Mouse (Mus musculus) liver, postnatal 0 days (tissue): Measurements from ENCODE around the gene Fam234a. TPM values are rescaled to one million over a fixed set of nuclear protein-coding genes. Genes with fewer than 3 reads are reported as not detected.

Source experiments
- ATAC-seq: fragments of 200-750 bp; cut with Nextera tagmentation; 2 replicates; pipeline ENCODE4 v1.8.0; 2017; ENCODE audit warnings: mild to moderate bottlenecking, moderate library complexity
- DNase-seq: peaks from one replicate; pipeline ENCODE4 v3.0.0-alpha.2; 2016
- H3K27ac ChIP-seq: fragments of 300-500 bp; sonication (generic); 2 replicates; pipeline ENCODE4 v1.5.1; 2014; ENCODE audit warnings: antibody characterized with exemption, moderate library complexity, mild to moderate bottlenecking, low read depth
- H3K27me3 ChIP-seq: fragments of 300-500 bp; sonication (generic); 2 replicates; pipeline ENCODE4 v1.6.1; 2014; ENCODE audit warnings: low read length, control low read depth, mixed read lengths; ENCODE audit not compliant: insufficient read depth
- H3K36me3 ChIP-seq: fragments of 300-500 bp; sonication (generic); replicated peaks from 2 replicates; pipeline ENCODE4 v1.6.1; 2014; ENCODE audit warnings: mild to moderate bottlenecking, control low read depth, low read length, moderate library complexity, mixed read lengths; ENCODE audit not compliant: insufficient read depth
- H3K4me1 ChIP-seq: fragments of 300-500 bp; sonication (generic); 2 replicates; pipeline ENCODE4 v1.6.1; 2014; ENCODE audit warnings: antibody characterized with exemption, mild to moderate bottlenecking, control low read depth; ENCODE audit not compliant: insufficient read depth
- H3K4me2 ChIP-seq: fragments of 300-500 bp; sonication (generic); 2 replicates; pipeline ENCODE4 v1.6.1; 2014; ENCODE audit warnings: low read depth, mild to moderate bottlenecking, low read length, moderate library complexity, mixed read lengths
- H3K4me3 ChIP-seq: fragments of 300-500 bp; sonication (generic); 2 replicates; pipeline ENCODE4 v1.5.1; 2014; ENCODE audit warnings: low read depth, low read length
- H3K9ac ChIP-seq: fragments of 300-500 bp; sonication (generic); replicated peaks from 2 replicates; pipeline ENCODE4 v1.6.1; 2014; ENCODE audit warnings: mild to moderate bottlenecking, moderate library complexity
- H3K9me3 ChIP-seq: fragments of 300-500 bp; sonication (generic); 2 replicates; pipeline ENCODE4 v1.6.1; 2016; ENCODE audit warnings: mild to moderate bottlenecking, control low read depth, low read length, mixed read lengths
- CTCF ChIP-seq: sonication (generic); IDR thresholded peaks from 2 replicates; pipeline ENCODE4 v1.5.1; 2016; ENCODE audit warnings: antibody characterized with exemption, low read depth
- EP300 ChIP-seq: IDR thresholded peaks from 2 replicates; pipeline ENCODE4 v1.6.1; 2016; ENCODE audit warnings: antibody characterized with exemption, low read depth, mild to moderate bottlenecking
- WGBS: fragments of 180-500 bp; shearing (Covaris S2); extraction: QIAGEN DNeasy Blood & Tissue Kit; methylation state at CpG from one replicate; pipeline ENCODE4 v1.1.7; 2014; ENCODE audit not compliant: insufficient replicate concordance; 5-methylcytosine and 5-hydroxymethylcytosine counted together
- polyA plus RNA-seq: library from polyadenylated mRNA; unstranded; fragments of >200 nt; fragmentation: Nextera tagmentation; extraction: Ambion mirVana; gene quantifications from 2 replicates; pipeline ENCODE4 v1.2.1, GENCODE M21; 2015

Gene Fam234a
- polyA plus RNA-seq, 1 experiment from 2014 or later: 25.2 TPM

GRCm38 (mm10) chr17:26268851-26269250, 24.8 kb upstream of the Fam234a start:
- 56% methylated on average over 1 of the region's 1 CpGs for WGBS

DNA sequence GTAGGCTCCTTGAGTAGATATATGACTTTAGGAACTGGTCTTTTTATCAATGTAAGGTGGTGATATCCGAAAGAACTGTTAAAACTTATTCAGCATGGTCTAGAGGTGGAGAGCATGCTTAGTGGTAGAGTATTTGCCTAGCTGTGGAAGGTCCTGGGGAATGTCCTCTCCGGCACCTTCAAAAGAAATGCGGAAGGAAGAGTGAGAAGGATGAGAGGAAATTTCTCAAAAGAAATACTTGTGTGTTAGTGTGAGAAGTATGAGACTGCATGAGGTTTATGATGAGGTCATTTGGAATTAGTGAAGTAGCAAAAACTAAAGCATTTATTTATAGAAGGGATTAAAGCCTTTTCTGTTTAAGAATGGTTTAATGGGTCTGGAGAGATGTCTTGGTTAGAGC, 18.3 kb upstream of the Fam234a start:
- H3K9me3 ChIP-seq: no peaks in the 10 kb centered on the region
- H3K27me3 ChIP-seq: no peaks in the 10 kb centered on the region
- 93% methylated on average over 3 of the region's 3 CpGs for WGBS
- peaks cover 67% of the 10 kb centered on the region for H3K36me3 ChIP-seq
- H3K9ac ChIP-seq: no peak overlapping the region
- DNase-seq: no peak
- H3K4me3 ChIP-seq: no peak overlapping the region
- ATAC-seq: no peak
- H3K4me1 ChIP-seq: no peaks in the 10 kb centered on the region
- no peak overlapping the region for H3K4me2 ChIP-seq
- TF ChIP-seq CTCF (no peak), EP300 (no peak)
- H3K27ac ChIP-seq: no peak overlapping the region

More at GRCm38 (mm10) chr17:26268851-26269250, 24.8 kb upstream of the Fam234a start:
- no peaks in the 10 kb centered on the region for H3K4me1 ChIP-seq
- H3K9me3 ChIP-seq: no peaks in the 10 kb centered on the region
- no peaks in the 10 kb centered on the region for H3K27me3 ChIP-seq
- ATAC-seq: no peak; the same call in 1 of the 2 replicates
- DNase-seq: no peak
- H3K4me3 ChIP-seq: no peak overlapping the region
- peaks cover 48% of the 10 kb centered on the region for H3K36me3 ChIP-seq
- TF ChIP-seq EP300 (no peak), CTCF (peak; percentile 55)
- no peak overlapping the region for H3K9ac ChIP-seq
- no peak overlapping the region for H3K27ac ChIP-seq
- H3K4me2 ChIP-seq: no peak overlapping the region

DNA sequence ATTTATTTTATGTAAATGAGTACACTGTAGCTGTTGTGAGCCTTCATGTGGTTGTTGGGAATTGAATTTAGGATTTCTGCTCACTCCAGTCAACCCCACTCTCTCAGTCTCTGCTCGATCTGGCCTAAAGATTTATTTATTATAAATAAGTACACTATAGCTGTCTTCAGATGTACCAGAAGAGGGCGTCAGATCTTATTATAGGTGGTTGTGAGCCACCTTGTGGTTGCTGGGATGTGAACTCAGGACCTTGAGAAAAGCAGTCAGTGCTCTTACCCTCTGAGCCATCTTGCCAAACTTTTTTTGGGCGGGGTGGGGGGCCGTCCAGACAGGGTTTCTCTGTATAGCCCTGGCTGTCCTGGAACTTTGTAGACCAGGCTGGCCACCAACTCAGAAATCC, 17.8 kb upstream of the Fam234a start:
- ATAC-seq (no peak), DNase-seq (no peak)
- Histone ChIP-seq H3K36me3 (peaks cover 67% of the 10 kb centered on the region), H3K4me2 (no peak overlapping the region), H3K9me3 (no peaks in the 10 kb centered on the region), H3K4me1 (no peaks in the 10 kb centered on the region), H3K4me3 (no peak overlapping the region), H3K27me3 (no peaks in the 10 kb centered on the region), H3K9ac (no peak overlapping the region), H3K27ac (no peak overlapping the region)
- TF ChIP-seq EP300 (no peak), CTCF (peak; percentile 56)
- WGBS: 77% methylated on average over 4 of the region's 4 CpGs

DNA sequence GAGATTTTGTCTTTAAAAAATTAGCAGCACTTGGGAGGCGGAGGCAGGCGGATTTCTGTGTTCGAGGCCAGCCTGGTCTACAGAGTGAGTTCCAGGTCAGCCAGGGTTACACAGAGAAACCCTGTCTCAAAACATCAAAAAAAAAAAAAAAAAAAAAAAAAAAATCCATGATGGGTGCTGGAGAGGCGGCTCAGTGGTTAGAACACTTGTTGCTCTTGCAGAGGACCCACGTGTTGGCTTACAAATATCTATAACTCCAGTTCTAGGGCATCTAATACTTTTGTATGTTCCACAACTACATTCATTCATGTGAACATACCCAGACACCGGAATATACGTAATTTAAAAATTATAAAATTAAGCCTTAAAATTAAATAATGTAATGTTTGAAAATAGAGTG, 11.3 kb upstream of the Fam234a start:
- Histone ChIP-seq H3K9ac (no peak overlapping the region), H3K4me2 (no peak overlapping the region), H3K36me3 (peaks cover 46% of the 10 kb centered on the region), H3K27ac (no peak overlapping the region), H3K27me3 (no peaks in the 10 kb centered on the region), H3K4me3 (no peak overlapping the region), H3K9me3 (no peaks in the 10 kb centered on the region), H3K4me1 (peaks cover 13% of the 10 kb centered on the region)
- DNase-seq: no peak
- ATAC-seq: no peak
- TF ChIP-seq CTCF: no peak
- no peak for TF ChIP-seq EP300
- 88% methylated on average over 7 of the region's 7 CpGs for WGBS

DNA sequence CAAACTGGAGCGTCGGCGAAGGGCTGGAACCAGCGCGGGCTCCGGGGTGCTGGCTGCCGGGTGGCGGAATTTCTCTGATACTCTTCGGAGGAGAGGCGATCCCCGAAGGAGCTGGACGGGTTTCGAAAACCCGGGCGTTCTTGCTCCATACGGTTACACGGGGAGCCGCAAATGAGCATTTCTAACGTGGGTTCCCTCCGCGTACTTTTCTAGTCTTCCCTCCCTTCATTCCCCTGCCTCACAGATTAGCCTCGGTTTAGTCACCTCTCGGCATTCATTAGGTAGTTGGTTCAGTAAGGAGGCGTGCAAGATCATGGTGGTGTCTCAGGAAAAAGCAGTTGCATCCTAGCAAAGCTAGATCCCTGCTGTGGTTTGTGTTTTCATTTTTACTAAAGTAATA, 9.4 kb upstream of the Fam234a start:
- Histone ChIP-seq H3K36me3 (peaks cover 29% of the 10 kb centered on the region), H3K27ac (peak overlapping the region; percentile 98), H3K27me3 (no peaks in the 10 kb centered on the region), H3K4me2 (peak overlapping the region; percentile 89), H3K9me3 (no peaks in the 10 kb centered on the region), H3K4me3 (peak overlapping the region; percentile 79), H3K9ac (peak overlapping the region; percentile 97), H3K4me1 (peaks cover 13% of the 10 kb centered on the region)
- ATAC-seq (peak; percentile 21), DNase-seq (no peak)
- no peak for TF ChIP-seq CTCF
- no peak for TF ChIP-seq EP300
- under 1% methylated on average over 24 of the region's 24 CpGs for WGBS

DNA sequence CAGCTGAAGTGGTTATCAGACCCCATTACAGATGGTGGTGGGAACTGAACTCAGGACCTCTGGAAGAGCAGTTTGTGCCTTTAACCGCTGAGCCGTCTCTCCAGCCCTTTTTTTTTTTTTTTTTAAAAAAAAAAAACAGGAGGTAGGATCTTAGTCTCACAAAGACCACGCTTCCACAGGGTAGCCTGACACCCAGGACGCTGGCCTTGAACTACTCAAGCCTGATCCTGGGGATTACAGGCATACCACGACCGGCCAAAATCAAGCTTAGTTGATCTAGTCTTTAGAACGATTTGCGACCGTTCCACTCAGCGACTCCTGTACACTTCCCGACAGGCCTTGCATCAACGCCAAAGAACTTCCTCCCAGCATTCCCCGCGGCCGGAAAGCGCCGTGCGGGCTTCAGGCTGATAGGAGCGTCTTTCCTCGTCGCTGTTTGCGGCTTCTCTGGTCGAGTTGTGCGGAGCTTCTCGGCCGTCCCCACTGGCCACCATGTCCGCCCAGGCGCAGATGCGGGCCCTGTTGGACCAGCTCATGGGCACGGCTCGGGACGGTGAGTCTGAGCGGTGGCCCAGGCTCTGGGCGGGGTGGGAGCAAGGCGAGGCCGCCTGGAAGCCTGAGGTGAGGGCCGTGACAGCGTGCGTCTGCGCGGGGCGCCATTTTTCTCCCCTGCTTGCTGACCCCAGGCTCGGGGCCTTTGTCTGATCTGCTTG, 8.7 kb upstream of the Fam234a start, which contains the start of gene Luc7l:
TSS of gene Luc7l (plus strand) at position 358 of the 713 bp plus-strand sequence.
- under 1% methylated on average over 43 of the region's 43 CpGs for WGBS
- Histone ChIP-seq H3K27ac (peak within 1 kb of the TSS; percentile 98), H3K36me3 (peaks cover 22% of the 10 kb centered on the region), H3K9ac (peak within 1 kb of the TSS; percentile 97), H3K9me3 (no peaks in the 10 kb centered on the region), H3K4me2 (peak within 1 kb of the TSS; percentile 89), H3K4me3 (peak within 1 kb of the TSS; percentile 79), H3K4me1 (peaks cover 13% of the 10 kb centered on the region), H3K27me3 (no peaks in the 10 kb centered on the region)
- ATAC-seq (peak; percentile 97), DNase-seq (peak; percentile 94)
- peak; percentile 9; the same call in 1 of the 2 replicates for TF ChIP-seq CTCF
- peak; percentile 42; the same call in 1 of the 2 replicates for TF ChIP-seq EP300
